Comparison of ENCODE assay signal across 1 mouse cellular context in the genomic region with DNA sequence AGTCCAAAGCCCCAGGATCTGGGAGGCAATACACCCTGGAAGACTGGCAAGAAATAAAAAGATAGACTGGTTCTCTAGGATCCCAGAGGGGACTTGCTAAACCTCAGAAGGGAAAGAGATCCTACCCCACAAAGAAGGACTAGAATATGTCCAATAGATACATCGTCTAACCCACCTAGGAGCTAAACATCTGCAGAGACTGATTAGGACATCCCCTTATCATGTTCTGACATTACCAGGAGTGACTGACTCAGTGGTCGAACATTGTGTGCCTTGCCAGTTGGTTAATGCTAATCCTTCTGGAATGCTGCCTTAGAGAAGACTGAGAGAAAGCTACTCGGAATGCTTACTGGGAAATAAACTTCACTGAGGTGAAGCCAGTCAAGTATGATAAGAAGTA.
TF ChIP-seq lines count a peak whose summit lies in the region.

No protein-coding gene starts in this region.

TF ChIP-seq in MEL, 35 proteins besides CTCF, POLR2A, EP300 and RAD21 (continued from another document):
- TF ChIP-seq GABPA (IDR thresholded peaks at IDR 0.05; ENCODE audit: low read depth, low read length) (no peak), GATA1 (IDR thresholded peaks at IDR 0.05; ENCODE audit: low read depth, low read length) (peak; percentile 27; the same call in 1 of the 2 replicates), KAT2A (conservative IDR thresholded peaks at IDR 0.05; ENCODE audit: low read depth, low read length) (no peak), TAL1 (IDR thresholded peaks at IDR 0.05; ENCODE audit: low read length) (peak; percentile 19), POLR2AphosphoS5 (IDR thresholded peaks at IDR 0.05; ENCODE audit: borderline replicate concordance, low read depth, low read length) (no peak), MAX (IDR thresholded peaks at IDR 0.05; ENCODE audit: low read length) (no peak), TCF12 (IDR thresholded peaks at IDR 0.05; ENCODE audit: low read depth, low read length) (peak; percentile 32; the same call in 1 of the 2 replicates), POLR2AphosphoS2 (IDR thresholded peaks at IDR 0.05; ENCODE audit: low read length) (no peak), E2F4 (IDR thresholded peaks at IDR 0.05; ENCODE audit: borderline replicate concordance, low read depth, low read length) (no peak), MAZ (IDR thresholded peaks at IDR 0.05; ENCODE audit: low read depth, low read length) (no peak)
